Mouse (Mus musculus): ENCODE results near the gene Dgki. TPM values are rescaled to one million over a fixed set of nuclear protein-coding genes. Genes with fewer than 3 reads are reported as not detected.

Gene Dgki
- total and polyA plus RNA-seq, 2 experiments from 2014 or later = 4.6 to 26.9 TPM

DNA sequence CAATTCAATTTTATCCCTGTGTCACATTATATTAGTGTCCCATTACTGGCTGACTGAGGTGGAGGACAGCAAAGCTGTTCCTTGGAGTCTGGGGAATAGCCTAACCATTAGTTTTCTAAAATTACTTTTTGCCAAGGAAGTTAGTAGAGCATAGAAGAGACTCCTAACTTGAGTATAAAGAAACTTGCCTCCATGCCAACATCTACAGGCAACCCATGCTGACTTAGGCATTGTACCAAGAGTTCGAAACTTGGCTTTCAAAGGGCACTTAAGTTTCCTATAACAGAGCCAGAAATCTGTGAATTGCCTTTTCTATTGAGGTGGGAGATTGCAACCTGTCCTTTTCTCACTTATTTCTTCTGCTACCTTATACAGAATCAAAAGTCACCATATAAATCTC lies 321.8 kb downstream of the Dgki start:
- H3K27me3 ChIP-seq (ENCODE audit: insufficient read depth, low read length) = no peaks in the 10 kb centered on the region
- no peaks in the 10 kb centered on the region for H3K9me3 ChIP-seq (ENCODE audit: low read length)
- H3K27ac ChIP-seq (ENCODE audit: low read depth, low read length) = no peak overlapping the region
- ATAC-seq (ENCODE audit: low FRiP score) (no peak), DNase-seq (ENCODE audit: low spot score) (peak; percentile 49)
- H3K4me3 ChIP-seq (ENCODE audit: low read depth, low read length) = no peak overlapping the region
- H3K9ac ChIP-seq (replicated peaks; ENCODE audit: low read length, poor library complexity, severe bottlenecking) = no peak overlapping the region
- H3K4me1 ChIP-seq (ENCODE audit: insufficient read depth, low read length) = no peaks in the 10 kb centered on the region
- H3K4me2 ChIP-seq (ENCODE audit: low read depth, low read length, poor library complexity, severe bottlenecking) = no peak overlapping the region
- TF ChIP-seq CTCF (IDR thresholded peaks at IDR 0.05) = no peak
- WGBS = 84% methylated on average over 1 of the region's 1 CpGs
- peaks cover 6% of the 10 kb centered on the region; the same call in 1 of the 2 replicates for H3K36me3 ChIP-seq (ENCODE audit: insufficient read depth, low read length)

- Histone ChIP-seq H3K4me2 (ENCODE audit: low read depth, low read length, poor library complexity, severe bottlenecking) (no peak overlapping the region), H3K27ac (ENCODE audit: low read depth, low read length) (no peak overlapping the region), H3K27me3 (ENCODE audit: insufficient read depth, low read length) (no peaks in the 10 kb centered on the region), H3K36me3 (ENCODE audit: insufficient read depth, low read length) (peaks cover 6% of the 10 kb centered on the region), H3K9ac (replicated peaks; ENCODE audit: low read length, poor library complexity, severe bottlenecking) (no peak overlapping the region), H3K9me3 (ENCODE audit: low read length) (no peaks in the 10 kb centered on the region), H3K4me3 (ENCODE audit: low read depth, low read length) (no peak overlapping the region), H3K4me1 (ENCODE audit: insufficient read depth, low read length) (no peaks in the 10 kb centered on the region)
- ATAC-seq (ENCODE audit: low FRiP score) = no peak
- no peak for TF ChIP-seq CTCF (IDR thresholded peaks at IDR 0.05)
- no peak for DNase-seq (ENCODE audit: low spot score)
- WGBS = 36% methylated on average over 9 of the region's 9 CpGs
Observed at GRCm38 (mm10) chr6:36973096-36973495, 326.9 kb downstream of the Dgki start.

GRCm38 (mm10) chr6:36972494-36972893 lies 327.5 kb downstream of the Dgki start:
- no peak for TF ChIP-seq CTCF (IDR thresholded peaks at IDR 0.05)
- Histone ChIP-seq H3K9me3 (ENCODE audit: low read length) (no peaks in the 10 kb centered on the region), H3K4me3 (ENCODE audit: low read depth, low read length) (no peak overlapping the region), H3K27ac (ENCODE audit: low read depth, low read length) (no peak overlapping the region), H3K4me1 (ENCODE audit: insufficient read depth, low read length) (no peaks in the 10 kb centered on the region), H3K36me3 (ENCODE audit: insufficient read depth, low read length) (peaks cover 6% of the 10 kb centered on the region), H3K27me3 (ENCODE audit: insufficient read depth, low read length) (no peaks in the 10 kb centered on the region), H3K9ac (replicated peaks; ENCODE audit: low read length, poor library complexity, severe bottlenecking) (no peak overlapping the region), H3K4me2 (ENCODE audit: low read depth, low read length, poor library complexity, severe bottlenecking) (no peak overlapping the region)
- 62% methylated on average over 1 of the region's 1 CpGs for WGBS
- ATAC-seq (ENCODE audit: low FRiP score) (no peak), DNase-seq (ENCODE audit: low spot score) (no peak)

DNA sequence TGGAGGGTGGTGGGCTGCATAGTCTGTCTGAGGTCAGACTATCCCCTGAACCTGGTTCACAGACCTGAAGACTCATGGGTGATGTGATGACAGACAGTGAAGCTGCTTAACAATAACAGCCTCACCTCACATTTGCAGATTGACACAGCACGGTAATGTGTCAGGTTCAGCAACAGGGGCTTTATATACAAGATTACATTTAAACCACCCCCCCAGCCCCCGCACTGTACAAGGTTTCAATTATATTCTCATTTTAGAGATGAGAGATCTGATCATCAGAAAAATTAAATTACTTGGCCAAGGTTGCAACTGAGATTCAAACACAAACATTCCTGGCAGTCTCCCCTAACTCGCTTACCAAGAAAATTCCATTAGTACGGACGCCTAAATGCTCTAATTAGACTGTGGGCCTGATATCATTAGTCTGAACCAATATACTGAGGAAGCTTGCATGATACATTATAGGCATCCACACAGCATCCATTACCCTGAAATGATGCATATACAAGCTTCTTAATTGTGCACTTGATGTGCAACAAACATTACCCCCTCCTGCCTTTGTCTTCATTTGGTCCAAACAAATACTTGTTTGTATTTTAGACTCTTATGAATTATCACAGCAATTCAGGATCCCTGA lies 330.6 kb downstream of the Dgki start:
- ATAC-seq (ENCODE audit: low FRiP score) = no peak
- H3K27ac ChIP-seq (ENCODE audit: low read depth, low read length) = no peak overlapping the region
- no peak overlapping the region for H3K4me2 ChIP-seq (ENCODE audit: low read depth, low read length, poor library complexity, severe bottlenecking)
- no peak overlapping the region for H3K9ac ChIP-seq (replicated peaks; ENCODE audit: low read length, poor library complexity, severe bottlenecking)
- no peaks in the 10 kb centered on the region for H3K27me3 ChIP-seq (ENCODE audit: insufficient read depth, low read length)
- 86% methylated on average over 5 of the region's 5 CpGs for WGBS
- no peaks in the 10 kb centered on the region for H3K9me3 ChIP-seq (ENCODE audit: low read length)
- peaks cover 3% of the 10 kb centered on the region; the same call in 1 of the 2 replicates for H3K36me3 ChIP-seq (ENCODE audit: insufficient read depth, low read length)
- no peak for TF ChIP-seq CTCF (IDR thresholded peaks at IDR 0.05)
- H3K4me1 ChIP-seq (ENCODE audit: insufficient read depth, low read length) = no peaks in the 10 kb centered on the region
- H3K4me3 ChIP-seq (ENCODE audit: low read depth, low read length) = no peak overlapping the region
- DNase-seq (ENCODE audit: low spot score) = peak; percentile 13

DNA sequence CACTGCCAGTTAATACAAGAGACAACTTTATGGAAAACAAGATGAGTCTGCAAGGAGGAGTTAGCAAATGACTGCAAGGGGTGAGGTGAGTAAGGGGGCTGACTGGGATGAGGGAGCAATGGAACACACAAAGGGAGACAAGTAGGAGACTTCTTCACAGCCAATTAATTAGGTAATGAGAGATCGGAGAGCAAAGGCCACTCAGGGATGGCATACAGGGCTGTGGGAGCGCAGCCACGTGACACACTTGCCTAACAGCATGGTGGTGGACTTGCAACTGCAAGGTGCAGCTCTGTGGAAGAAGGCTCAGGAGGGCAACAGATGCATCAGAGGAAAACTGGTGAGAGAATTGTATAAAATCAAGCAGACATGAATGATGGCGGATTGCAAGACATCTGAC lies 339.3 kb downstream of the Dgki start:
- H3K36me3 ChIP-seq (ENCODE audit: insufficient read depth, low read length) = no peaks in the 10 kb centered on the region
- no peak for DNase-seq (ENCODE audit: low spot score)
- H3K27me3 ChIP-seq (ENCODE audit: insufficient read depth, low read length) = no peaks in the 10 kb centered on the region
- no peak for ATAC-seq (ENCODE audit: low FRiP score)
- no peak overlapping the region for H3K4me2 ChIP-seq (ENCODE audit: low read depth, low read length, poor library complexity, severe bottlenecking)
- no peaks in the 10 kb centered on the region for H3K9me3 ChIP-seq (ENCODE audit: low read length)
- no peak overlapping the region for H3K4me3 ChIP-seq (ENCODE audit: low read depth, low read length)
- WGBS = 81% methylated on average over 4 of the region's 4 CpGs
- H3K27ac ChIP-seq (ENCODE audit: low read depth, low read length) = no peak overlapping the region
- H3K4me1 ChIP-seq (ENCODE audit: insufficient read depth, low read length) = no peaks in the 10 kb centered on the region
- H3K9ac ChIP-seq (replicated peaks; ENCODE audit: low read length, poor library complexity, severe bottlenecking) = no peak overlapping the region
- no peak for TF ChIP-seq CTCF (IDR thresholded peaks at IDR 0.05)

DNA sequence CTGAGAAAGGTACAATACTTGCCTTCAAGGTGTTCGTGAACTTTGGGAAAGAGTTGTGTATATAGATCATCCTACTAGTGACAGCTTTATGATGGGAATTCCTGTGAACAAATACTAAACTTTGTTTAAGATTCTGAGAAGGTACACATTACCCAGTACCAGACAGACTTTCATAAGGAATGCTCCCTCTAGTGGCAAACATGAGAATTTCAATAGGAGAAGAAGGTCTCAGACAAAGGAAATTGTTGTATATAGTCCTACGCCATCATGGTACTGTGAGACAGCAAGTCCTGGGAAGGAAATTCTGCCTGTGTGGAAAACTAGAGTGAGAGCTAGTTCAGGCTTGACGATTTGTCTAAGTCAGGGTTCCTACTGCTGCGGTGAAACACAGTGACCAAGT lies 344.7 kb downstream of the Dgki start:
- peak; percentile 39 for DNase-seq (ENCODE audit: low spot score)
- no peaks in the 10 kb centered on the region for H3K9me3 ChIP-seq (ENCODE audit: low read length)
- no peak overlapping the region for H3K4me2 ChIP-seq (ENCODE audit: low read depth, low read length, poor library complexity, severe bottlenecking)
- no peaks in the 10 kb centered on the region for H3K27me3 ChIP-seq (ENCODE audit: insufficient read depth, low read length)
- H3K9ac ChIP-seq (replicated peaks; ENCODE audit: low read length, poor library complexity, severe bottlenecking) = no peak overlapping the region
- no peak overlapping the region for H3K27ac ChIP-seq (ENCODE audit: low read depth, low read length)
- no peak overlapping the region for H3K4me3 ChIP-seq (ENCODE audit: low read depth, low read length)
- no peaks in the 10 kb centered on the region for H3K36me3 ChIP-seq (ENCODE audit: insufficient read depth, low read length)
- peak; percentile 72 for TF ChIP-seq CTCF (IDR thresholded peaks at IDR 0.05)
- 89% methylated on average over 4 of the region's 4 CpGs for WGBS
- no peak for ATAC-seq (ENCODE audit: low FRiP score)
- no peaks in the 10 kb centered on the region for H3K4me1 ChIP-seq (ENCODE audit: insufficient read depth, low read length)
